Mouse (Mus musculus) forebrain, embryonic 14.5 days (tissue): ENCODE measurements at regions not wholly inside any gene's neighbourhood (a gene's known extent, or its start where the extent isn't known, plus 50 kb on each side); places are given as distances from the start of the nearest gene placed in this dataset.

Experiments
- ATAC-seq: fragments of 200-750 bp; cut with Nextera tagmentation; 2 replicates; pipeline ENCODE4 v1.8.0; 2017; ENCODE audit warnings: mild to moderate bottlenecking, moderate library complexity
- DNase-seq: peaks from one replicate; pipeline ENCODE4 v3.0.0-alpha.2; 2015; ENCODE audit warnings: low spot score
- H3K27ac ChIP-seq: fragments of 300-500 bp; sonication (generic); 2 replicates; pipeline ENCODE4 v1.5.1; 2014; ENCODE audit warnings: low read depth, mild to moderate bottlenecking, control low read depth, low read length, moderate library complexity
- H3K27me3 ChIP-seq: fragments of 300-500 bp; sonication (generic); replicated peaks from 2 replicates; pipeline ENCODE4 v1.6.1; 2014; ENCODE audit warnings: low read length, control low read depth, mixed read lengths; ENCODE audit not compliant: control insufficient read depth, insufficient read depth
- H3K36me3 ChIP-seq: fragments of 300-500 bp; sonication (generic); 2 replicates; pipeline ENCODE4 v1.6.1; 2014; ENCODE audit warnings: low read length, control low read depth; ENCODE audit not compliant: control insufficient read depth, insufficient read depth
- H3K4me1 ChIP-seq: fragments of 300-500 bp; sonication (generic); 2 replicates; pipeline ENCODE4 v1.6.1; 2014; ENCODE audit warnings: antibody characterized with exemption, low read length, control low read depth; ENCODE audit not compliant: control insufficient read depth, insufficient read depth
- H3K4me2 ChIP-seq: fragments of 300-500 bp; sonication (generic); 2 replicates; pipeline ENCODE4 v1.6.1; 2014; ENCODE audit warnings: mild to moderate bottlenecking, control low read depth, low read length
- H3K4me3 ChIP-seq: fragments of 300-500 bp; sonication (generic); 2 replicates; pipeline ENCODE4 v1.5.1; 2014; ENCODE audit warnings: low read depth, low read length, control low read depth
- H3K9ac ChIP-seq: fragments of 300-500 bp; sonication (generic); 2 replicates; pipeline ENCODE4 v1.6.1; 2014; ENCODE audit warnings: mild to moderate bottlenecking, low read length, control low read depth, moderate library complexity
- H3K9me3 ChIP-seq: fragments of 300-500 bp; sonication (generic); replicated peaks from 2 replicates; pipeline ENCODE4 v1.6.1; 2016; ENCODE audit warnings: low read length, control low read depth, mixed read lengths; ENCODE audit not compliant: control insufficient read depth
- WGBS: fragments of 180-500 bp; shearing (Covaris S2); extraction: QIAGEN DNeasy Blood & Tissue Kit; methylation state at CpG from one replicate; pipeline ENCODE4 v1.1.7; 2014; 5-methylcytosine and 5-hydroxymethylcytosine counted together

DNA sequence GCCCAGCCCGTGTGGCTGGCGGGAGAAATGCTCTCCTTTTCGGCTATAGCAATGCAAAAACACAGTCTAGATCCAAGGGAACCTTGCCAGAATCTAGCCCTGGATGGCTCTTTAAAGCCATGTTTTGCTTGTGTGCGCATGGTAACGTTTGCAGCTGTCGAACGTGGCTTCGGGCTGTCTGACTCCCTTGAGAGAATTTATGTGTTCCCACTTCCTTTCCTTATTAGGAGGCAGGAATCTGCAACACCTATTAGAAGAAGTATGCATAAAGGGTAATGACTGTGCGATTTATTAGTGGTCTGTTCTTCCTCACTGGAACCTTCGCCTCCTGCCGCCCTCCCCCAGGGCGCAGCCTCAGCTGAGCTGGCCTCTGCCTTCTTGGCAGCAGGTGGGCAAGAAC lies 90.4 kb upstream of the Gas1 start:
- H3K27me3 ChIP-seq = no peaks in the 10 kb centered on the region
- H3K36me3 ChIP-seq = no peaks in the 10 kb centered on the region
- H3K4me1 ChIP-seq = no peaks in the 10 kb centered on the region; the same call in 1 of the 2 replicates
- WGBS = 41% methylated on average over 12 of the region's 12 CpGs
- no peak overlapping the region for H3K4me2 ChIP-seq
- H3K4me3 ChIP-seq = no peak overlapping the region
- H3K9ac ChIP-seq = no peak overlapping the region
- ATAC-seq = no peak
- H3K27ac ChIP-seq = no peak overlapping the region
- DNase-seq = peak; percentile 70
- H3K9me3 ChIP-seq = no peaks in the 10 kb centered on the region

DNA sequence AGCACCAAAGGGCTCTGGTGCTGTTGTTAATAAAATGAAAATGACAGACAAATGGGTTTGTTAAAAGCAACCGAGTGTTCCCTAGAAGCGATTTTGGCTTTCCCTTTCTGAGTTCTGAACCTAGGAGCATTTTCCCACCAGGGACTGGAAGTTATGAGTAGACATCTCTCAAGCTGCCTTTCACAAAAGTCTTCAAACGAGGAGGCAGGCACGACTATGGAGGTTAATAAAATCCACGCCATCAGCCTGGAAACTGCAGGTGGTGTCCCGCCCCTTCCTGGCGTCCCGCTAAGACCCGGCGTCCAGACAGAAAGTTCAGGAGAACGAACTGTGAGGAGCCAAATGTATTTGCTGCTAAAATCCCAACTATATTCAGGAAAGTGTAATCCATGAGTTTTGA lies 91.1 kb upstream of the Gas1 start:
- 84% methylated on average over 11 of the region's 11 CpGs for WGBS
- Histone ChIP-seq H3K4me2 (no peak overlapping the region), H3K27ac (no peak overlapping the region), H3K36me3 (no peaks in the 10 kb centered on the region), H3K9ac (no peak overlapping the region), H3K27me3 (no peaks in the 10 kb centered on the region), H3K9me3 (no peaks in the 10 kb centered on the region), H3K4me3 (no peak overlapping the region), H3K4me1 (no peaks in the 10 kb centered on the region; the same call in 1 of the 2 replicates)
- no peak for ATAC-seq
- DNase-seq = no peak

DNA sequence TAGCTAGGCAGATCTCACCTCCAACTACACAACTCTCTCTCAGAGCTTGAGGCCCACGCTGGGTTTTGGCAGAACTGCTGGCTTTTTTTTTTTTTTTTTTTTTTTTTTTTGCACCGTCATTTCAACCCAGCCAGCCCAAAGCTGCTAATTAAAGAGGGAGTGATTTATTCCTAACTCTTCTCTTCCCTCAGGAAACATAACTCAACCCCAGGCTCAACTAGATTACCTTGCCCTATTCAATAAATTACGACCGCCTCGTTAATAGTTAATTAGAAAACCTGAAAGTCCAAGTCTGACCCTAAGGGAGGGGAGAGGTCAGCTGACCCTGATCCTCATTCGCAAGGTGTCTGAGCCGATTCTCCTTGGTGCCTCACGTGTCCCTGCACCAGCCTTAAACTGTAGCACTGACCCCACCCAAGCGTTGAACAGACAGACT lies 92.3 kb upstream of the Gas1 start:
- no peak overlapping the region for H3K4me3 ChIP-seq
- H3K4me1 ChIP-seq = no peaks in the 10 kb centered on the region; the same call in 1 of the 2 replicates
- DNase-seq = no peak
- 37% methylated on average over 9 of the region's 9 CpGs for WGBS
- no peak overlapping the region for H3K9ac ChIP-seq
- no peaks in the 10 kb centered on the region for H3K27me3 ChIP-seq
- no peak overlapping the region for H3K27ac ChIP-seq
- no peaks in the 10 kb centered on the region for H3K36me3 ChIP-seq
- H3K4me2 ChIP-seq = no peak overlapping the region
- no peak for ATAC-seq
- no peaks in the 10 kb centered on the region for H3K9me3 ChIP-seq

DNA sequence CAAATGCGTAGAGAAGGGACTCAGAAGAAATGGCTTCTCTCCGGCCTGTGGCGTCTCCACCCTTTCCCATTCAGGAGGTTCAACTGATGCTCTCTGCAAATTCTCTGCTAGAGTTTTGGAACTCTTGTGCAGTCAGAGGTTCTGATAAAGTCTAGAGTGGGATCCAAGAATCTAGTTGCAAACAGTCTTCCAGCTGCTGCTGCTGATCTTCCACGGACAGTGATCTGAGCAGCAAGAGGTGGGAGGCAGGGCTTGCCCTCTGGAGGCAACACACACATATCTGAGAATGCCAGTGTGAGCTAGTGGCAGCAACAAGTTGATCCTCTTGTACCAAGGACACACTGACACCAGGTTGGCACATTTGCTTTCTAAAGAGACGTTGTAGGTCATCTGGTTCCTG lies 93.4 kb upstream of the Gas1 start:
- no peak overlapping the region for H3K27ac ChIP-seq
- WGBS = 89% methylated on average over 5 of the region's 5 CpGs
- no peak overlapping the region for H3K4me2 ChIP-seq
- H3K4me3 ChIP-seq = no peak overlapping the region
- no peaks in the 10 kb centered on the region for H3K27me3 ChIP-seq
- no peak for DNase-seq
- H3K36me3 ChIP-seq = no peaks in the 10 kb centered on the region
- H3K9me3 ChIP-seq = peaks cover 3% of the 10 kb centered on the region; the same call in 1 of the 2 replicates
- H3K4me1 ChIP-seq = no peaks in the 10 kb centered on the region; the same call in 1 of the 2 replicates
- H3K9ac ChIP-seq = no peak overlapping the region
- no peak for ATAC-seq

DNA sequence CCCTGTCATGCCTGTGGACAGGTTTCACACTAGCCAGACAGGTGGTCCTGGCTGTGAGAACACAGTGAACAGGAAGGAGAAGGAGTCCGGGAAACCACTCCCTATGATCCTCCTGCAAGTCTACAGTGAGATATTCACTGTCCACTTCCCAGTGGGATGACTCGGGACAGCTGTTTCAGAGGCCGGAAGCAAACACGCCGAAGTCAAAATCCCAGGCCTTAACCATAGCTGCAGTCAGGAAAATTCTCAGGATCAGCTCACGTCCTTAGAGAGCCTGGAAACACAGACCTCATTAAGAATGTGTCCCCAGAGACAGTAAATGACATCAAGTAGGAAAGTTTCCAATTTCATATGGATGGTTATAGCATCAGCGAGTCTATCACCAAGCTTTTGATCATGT lies 96.2 kb upstream of the Gas1 start:
- H3K27me3 ChIP-seq = no peaks in the 10 kb centered on the region
- no peak overlapping the region for H3K27ac ChIP-seq
- ATAC-seq (no peak), DNase-seq (no peak)
- WGBS = 91% methylated on average over 7 of the region's 7 CpGs
- H3K4me3 ChIP-seq = no peak overlapping the region
- H3K4me1 ChIP-seq = no peaks in the 10 kb centered on the region
- peaks cover 3% of the 10 kb centered on the region; the same call in 1 of the 2 replicates for H3K9me3 ChIP-seq
- H3K36me3 ChIP-seq = no peaks in the 10 kb centered on the region
- no peak overlapping the region for H3K4me2 ChIP-seq
- no peak overlapping the region for H3K9ac ChIP-seq

DNA sequence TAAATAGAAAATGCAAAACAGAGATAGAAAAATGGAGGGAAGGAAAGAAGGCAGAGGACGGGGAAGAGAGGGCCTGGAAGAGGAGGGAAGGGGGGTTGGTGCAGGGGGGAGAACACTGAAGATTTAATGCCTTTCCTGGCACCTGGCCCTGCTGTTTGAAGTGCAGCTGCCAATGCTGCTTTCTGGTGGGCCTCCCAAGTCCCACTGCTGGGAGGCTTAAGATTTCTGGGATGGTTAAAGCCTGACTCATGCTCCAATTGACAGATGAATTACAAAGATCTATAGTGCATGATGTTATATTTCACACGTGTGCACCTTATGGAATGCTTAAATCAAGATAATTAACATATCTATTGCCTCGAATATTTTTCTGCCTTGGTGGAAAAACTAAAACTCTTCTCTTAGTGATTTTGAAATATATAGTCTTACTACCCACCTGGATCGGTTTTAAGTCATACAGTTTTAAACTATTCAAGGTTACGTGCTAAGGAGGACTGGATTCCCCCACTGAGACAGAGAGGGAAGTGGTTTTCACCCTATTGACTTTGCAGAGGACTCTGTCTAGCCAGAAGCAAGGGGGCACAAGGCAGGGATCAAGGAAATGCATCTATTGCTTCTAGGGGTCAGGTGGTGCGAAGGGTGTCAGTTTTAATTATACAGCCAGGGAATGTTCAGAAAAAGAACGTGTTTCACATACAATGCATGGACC lies 105.5 kb upstream of the Gas1 start:
- ATAC-seq (no peak), DNase-seq (peak; percentile 47)
- WGBS = 61% methylated on average over 7 of the region's 7 CpGs
- Histone ChIP-seq H3K4me3 (no peak overlapping the region), H3K27ac (no peak overlapping the region), H3K4me2 (no peak overlapping the region), H3K27me3 (no peaks in the 10 kb centered on the region), H3K36me3 (no peaks in the 10 kb centered on the region), H3K4me1 (no peaks in the 10 kb centered on the region; the same call in 1 of the 2 replicates), H3K9ac (no peak overlapping the region), H3K9me3 (no peaks in the 10 kb centered on the region)

DNA sequence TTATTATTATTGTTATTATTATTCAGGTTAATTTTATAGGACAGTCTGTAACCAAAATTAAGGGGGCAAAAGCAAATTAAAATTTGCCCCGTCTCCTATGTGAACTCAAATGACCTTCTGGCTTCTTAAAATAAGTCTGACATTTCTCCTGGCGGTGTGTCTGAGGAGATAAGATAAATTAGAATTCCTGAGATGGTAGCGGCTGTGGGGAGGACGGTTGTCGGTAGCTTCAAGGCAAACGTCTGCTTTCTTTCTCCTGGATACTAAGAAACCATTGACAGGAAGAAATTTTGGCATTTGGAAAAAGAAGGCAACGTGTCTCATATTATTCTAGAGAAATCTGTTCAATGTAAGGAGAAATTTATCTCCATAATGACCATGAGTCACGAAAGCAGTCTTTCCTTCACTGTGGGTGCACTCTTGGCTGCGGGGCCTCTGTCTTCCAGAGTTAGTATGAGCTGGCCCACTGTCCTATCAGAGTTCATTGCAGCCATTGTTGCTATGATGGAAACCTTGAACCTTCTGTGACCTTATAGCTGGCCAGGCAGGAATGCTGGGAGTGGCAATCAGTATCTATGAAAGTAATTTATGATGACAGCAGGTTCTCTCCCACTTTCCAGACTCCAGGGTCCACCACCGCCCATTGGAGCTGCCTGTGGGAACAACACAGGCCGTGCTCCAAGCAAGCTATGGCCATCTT lies 109.5 kb upstream of the Gas1 start:
- ATAC-seq (no peak), DNase-seq (no peak)
- no peaks in the 10 kb centered on the region; the same call in 1 of the 2 replicates for H3K4me1 ChIP-seq
- 91% methylated on average over 11 of the region's 11 CpGs for WGBS
- H3K9ac ChIP-seq = no peak overlapping the region
- H3K27me3 ChIP-seq = no peaks in the 10 kb centered on the region
- no peak overlapping the region for H3K4me2 ChIP-seq
- H3K4me3 ChIP-seq = no peak overlapping the region
- H3K27ac ChIP-seq = no peak overlapping the region
- H3K36me3 ChIP-seq = no peaks in the 10 kb centered on the region
- no peaks in the 10 kb centered on the region for H3K9me3 ChIP-seq

DNA sequence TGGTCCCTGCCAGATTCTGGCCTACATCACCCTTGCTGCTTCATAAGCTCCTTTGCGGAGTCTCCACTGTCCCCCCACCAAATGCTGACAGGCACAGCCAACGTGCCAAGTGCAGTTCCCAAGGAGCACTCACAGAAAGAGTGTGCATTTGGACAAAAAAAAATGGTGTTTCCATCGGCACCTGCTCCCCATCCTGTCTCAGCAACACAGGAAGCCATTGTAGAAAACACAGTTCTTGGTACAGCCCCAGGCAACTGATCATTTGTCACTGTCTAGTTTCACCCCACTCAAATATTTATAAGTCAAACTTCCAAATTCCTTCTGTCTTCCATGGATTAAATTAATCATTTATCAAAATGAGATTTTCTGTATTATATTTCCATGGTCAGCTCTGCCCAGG lies 112.5 kb upstream of the Gas1 start:
- H3K9ac ChIP-seq = no peak overlapping the region
- H3K4me2 ChIP-seq = no peak overlapping the region
- ATAC-seq (no peak), DNase-seq (no peak)
- H3K36me3 ChIP-seq = no peaks in the 10 kb centered on the region
- 86% methylated on average over 3 of the region's 3 CpGs for WGBS
- no peaks in the 10 kb centered on the region for H3K4me1 ChIP-seq
- H3K9me3 ChIP-seq = no peaks in the 10 kb centered on the region
- no peak overlapping the region for H3K27ac ChIP-seq
- no peak overlapping the region for H3K4me3 ChIP-seq
- H3K27me3 ChIP-seq = no peaks in the 10 kb centered on the region

DNA sequence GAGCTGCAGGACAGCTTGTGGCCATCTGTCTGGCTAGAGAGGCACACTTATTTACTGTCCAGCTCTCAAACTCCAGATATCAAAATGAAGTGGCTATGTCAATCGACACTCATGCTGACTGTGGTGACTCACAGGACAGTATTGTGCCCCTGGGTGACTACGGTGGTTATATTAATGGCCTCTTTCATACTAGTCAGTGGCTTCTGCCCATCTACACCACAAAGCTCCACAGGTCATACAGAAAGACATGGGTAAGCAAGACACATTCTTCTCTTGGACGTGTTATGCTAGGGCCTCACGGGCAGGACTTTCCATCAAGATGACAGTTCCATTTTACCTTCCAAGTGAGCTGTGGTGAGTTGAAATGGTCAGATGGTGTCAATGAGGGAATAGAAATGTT lies 113.7 kb upstream of the Gas1 start:
- WGBS = 86% methylated on average over 4 of the region's 4 CpGs
- no peak for ATAC-seq
- H3K4me1 ChIP-seq = no peaks in the 10 kb centered on the region

More for the DNA sequence above, 113.7 kb upstream of the Gas1 start:
- Histone ChIP-seq H3K27ac (no peak overlapping the region), H3K27me3 (no peaks in the 10 kb centered on the region), H3K9ac (no peak overlapping the region), H3K4me3 (no peak overlapping the region), H3K4me2 (no peak overlapping the region), H3K9me3 (no peaks in the 10 kb centered on the region), H3K36me3 (no peaks in the 10 kb centered on the region)
- no peak for DNase-seq
